Mouse (Mus musculus) myocyte (in vitro differentiated cells): ENCODE measurements around the gene Kif1b. TPM values are rescaled to one million over a fixed set of nuclear protein-coding genes. Genes with fewer than 3 reads are reported as not detected.

ENCODE experiments used
- H3K27me3 ChIP-seq: one replicate; pipeline ENCODE4 v1.6.1; 2011; ENCODE audit not compliant: control insufficient read depth, insufficient read depth, insufficient read length
- H3K36me3 ChIP-seq: one replicate; pipeline ENCODE4 v1.6.1; 2011; ENCODE audit not compliant: control insufficient read depth, insufficient read depth
- H3K4me2 ChIP-seq: one replicate; pipeline ENCODE4 v1.6.1; 2011; ENCODE audit warnings: low read depth, control low read depth
- H3K4me3 ChIP-seq: one replicate; pipeline ENCODE4 v1.5.1; 2011; ENCODE audit warnings: mild to moderate bottlenecking, control low read depth, moderate library complexity
- H3K79me2 ChIP-seq: one replicate; pipeline ENCODE4 v1.6.1; 2011; ENCODE audit not compliant: control insufficient read depth, insufficient read depth
- H3ac ChIP-seq: one replicate; pipeline ENCODE4 v1.6.1; 2011; ENCODE audit not compliant: control insufficient read depth, insufficient read length
- CEBPB ChIP-seq: IDR thresholded peaks from 2 replicates; pipeline ENCODE4 v1.6.1; 2011; ENCODE audit warnings: mild to moderate bottlenecking, moderate library complexity; ENCODE audit not compliant: poor library complexity, insufficient read depth, severe bottlenecking
- E2F4 ChIP-seq: IDR thresholded peaks from one replicate; pipeline ENCODE4 v1.6.1; 2011; ENCODE audit warnings: mild to moderate bottlenecking, control low read depth, moderate library complexity; ENCODE audit not compliant: insufficient read depth
- MAX ChIP-seq: IDR thresholded peaks from one replicate; pipeline ENCODE4 v1.6.1; 2011; ENCODE audit warnings: low read depth, mild to moderate bottlenecking, control low read depth
- MYOD1 ChIP-seq, 3 experiments: IDR thresholded peaks; one replicate each; pipeline ENCODE4 v1.6.1; 2011; ENCODE audit warnings: control low read depth in 2 of 3, low read depth in 2 of 3, mild to moderate bottlenecking in 2 of 3, moderate library complexity in 1 of 3; ENCODE audit not compliant: insufficient read length in 2 of 3, control insufficient read depth in 1 of 3
- MYOG ChIP-seq, 3 experiments: IDR thresholded peaks; one replicate each; pipeline ENCODE4 v1.6.1; 2011; ENCODE audit warnings: control low read depth in 2 of 3, low read depth in 2 of 3, mild to moderate bottlenecking in 2 of 3; ENCODE audit not compliant: insufficient read length in 2 of 3, control insufficient read depth in 1 of 3, insufficient read depth in 1 of 3
- POLR2A ChIP-seq: IDR thresholded peaks from one replicate; pipeline ENCODE4 v1.6.1; 2011; ENCODE audit warnings: low read depth, mild to moderate bottlenecking, control low read depth, moderate library complexity; ENCODE audit not compliant: insufficient read length
- POLR2AphosphoS2 ChIP-seq: IDR thresholded peaks from one replicate; pipeline ENCODE4 v1.6.1; 2011; ENCODE audit warnings: low read depth, control low read depth; ENCODE audit not compliant: insufficient read length
- REST ChIP-seq: IDR thresholded peaks from one replicate; pipeline ENCODE4 v1.6.1; 2011; ENCODE audit warnings: mild to moderate bottlenecking, control low read depth, moderate library complexity; ENCODE audit not compliant: insufficient read depth, insufficient read length
- SRF ChIP-seq: IDR thresholded peaks from one replicate; pipeline ENCODE4 v1.6.1; 2011; ENCODE audit warnings: low read depth; ENCODE audit not compliant: control insufficient read depth, insufficient read length
- TCF12 ChIP-seq: IDR thresholded peaks from one replicate; pipeline ENCODE4 v1.6.1; 2011; ENCODE audit warnings: mild to moderate bottlenecking, control low read depth; ENCODE audit not compliant: poor library complexity, insufficient read depth, severe bottlenecking
- TCF3 ChIP-seq: IDR thresholded peaks from one replicate; pipeline ENCODE4 v1.6.1; 2011; ENCODE audit warnings: low read depth, control low read depth; ENCODE audit not compliant: insufficient read length
- USF1 ChIP-seq: IDR thresholded peaks from one replicate; pipeline ENCODE4 v1.6.1; 2011; ENCODE audit warnings: low read depth, mild to moderate bottlenecking, control low read depth, moderate library complexity
- polyA plus RNA-seq: library from polyadenylated mRNA; unstranded; fragments of >200 nt; fragmentation: generic; extraction: Trizol; gene quantifications from one replicate; pipeline ENCODE4 v1.2.1, GENCODE M21; 2012; ENCODE audit warnings: missing spikeins

The Kif1b gene
- polyA plus RNA-seq, 1 experiment = 26.7 TPM

DNA sequence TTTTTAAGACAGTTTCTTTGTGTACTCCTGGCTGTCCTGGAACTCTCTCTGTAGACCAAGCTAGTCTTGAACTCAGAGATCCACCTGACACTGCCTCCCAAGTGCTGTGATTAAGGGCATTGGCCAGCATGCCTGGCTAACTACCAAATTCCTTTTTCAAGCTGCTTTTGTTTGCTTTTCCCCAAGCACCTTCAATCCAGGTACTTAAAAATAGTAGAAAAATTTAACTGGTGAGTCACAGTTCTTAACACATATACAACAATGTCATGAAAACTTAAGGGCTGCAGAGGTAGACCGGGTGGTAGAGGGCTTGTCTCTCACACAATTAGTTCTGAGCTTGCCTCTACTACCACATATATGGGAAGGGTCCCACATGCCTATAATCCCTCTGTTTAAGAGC, 58.2 kb downstream of the Kif1b start:
- peaks cover 73% of the 10 kb centered on the region for H3K36me3 ChIP-seq
- no peaks in the 10 kb centered on the region for H3K79me2 ChIP-seq
- TF ChIP-seq POLR2A (no peak), TCF3 (no peak), E2F4 (no peak), SRF (no peak), MYOG (IDR thresholded peaks at IDR 0.05; ENCODE audit: control insufficient read depth in 1 of 3, insufficient read depth in 1 of 3, insufficient read length in 2 of 3, low read depth in 2 of 3) (no peak), POLR2AphosphoS2 (no peak), USF1 (no peak), CEBPB (no peak), TCF12 (no peak), MYOD1 (IDR thresholded peaks at IDR 0.05; ENCODE audit: control insufficient read depth in 1 of 3, insufficient read length in 2 of 3, low read depth in 2 of 3) (no peak), MAX (no peak), REST (no peak)

DNA sequence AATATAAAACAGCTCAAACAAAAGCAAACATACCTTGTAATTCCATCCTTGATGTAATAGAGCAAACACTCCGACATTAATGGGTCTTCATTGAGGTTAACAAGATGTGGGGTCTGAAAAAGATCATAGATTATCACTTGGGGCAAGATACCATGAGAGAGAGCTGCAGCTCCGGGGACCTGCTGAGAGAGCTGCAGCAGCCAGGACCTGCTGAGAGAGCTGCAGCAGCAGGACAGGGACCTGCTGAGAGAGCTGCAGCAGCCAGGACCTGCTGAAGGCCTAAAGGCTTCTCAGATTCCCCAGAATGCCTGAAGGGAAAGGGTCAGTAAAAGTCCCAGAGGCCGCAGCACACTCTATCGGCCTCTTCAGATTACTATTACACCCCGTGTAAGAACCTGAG, 59.7 kb downstream of the Kif1b start:
- H3K36me3 ChIP-seq = peaks cover 74% of the 10 kb centered on the region
- no peak overlapping the region for H3ac ChIP-seq
- no peaks in the 10 kb centered on the region for H3K27me3 ChIP-seq
- H3K79me2 ChIP-seq = no peaks in the 10 kb centered on the region
- no peak overlapping the region for H3K4me2 ChIP-seq
- H3K4me3 ChIP-seq = no peak overlapping the region
- no peak for TF ChIP-seq POLR2AphosphoS2

More for the DNA sequence above, 58.2 kb downstream of the Kif1b start:
- H3K4me2 ChIP-seq = no peak overlapping the region
- no peak overlapping the region for H3K4me3 ChIP-seq
- no peak overlapping the region for H3ac ChIP-seq
- no peaks in the 10 kb centered on the region for H3K27me3 ChIP-seq

DNA sequence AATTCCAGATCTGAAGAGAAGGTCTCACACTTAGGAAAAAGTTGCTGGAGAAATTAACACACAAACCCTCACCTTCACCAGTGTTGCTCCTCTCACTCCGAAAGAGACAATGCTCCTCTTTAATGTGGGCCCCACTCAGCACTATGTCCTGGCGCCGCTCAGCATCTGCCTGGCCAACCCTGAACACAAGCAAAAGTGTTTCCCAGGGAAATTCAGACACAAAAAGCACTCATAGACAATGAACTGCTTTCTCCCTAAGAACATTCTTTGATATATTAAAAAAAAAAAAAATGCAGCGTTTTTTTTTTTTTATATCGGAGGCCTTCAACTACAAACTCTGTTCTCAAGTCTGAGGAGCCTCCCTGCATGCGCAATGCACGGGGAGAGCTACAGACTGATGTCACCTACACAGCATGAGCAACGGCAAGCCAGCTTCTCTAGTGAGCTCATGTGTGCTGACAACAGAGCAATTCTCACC, 60.3 kb downstream of the Kif1b start:
- no peak overlapping the region for H3K4me3 ChIP-seq
- H3K36me3 ChIP-seq = peaks cover 76% of the 10 kb centered on the region
- no peaks in the 10 kb centered on the region for H3K27me3 ChIP-seq
- no peak overlapping the region for H3K4me2 ChIP-seq
- TF ChIP-seq MYOG (IDR thresholded peaks at IDR 0.05; ENCODE audit: control insufficient read depth in 1 of 3, insufficient read depth in 1 of 3, insufficient read length in 2 of 3, low read depth in 2 of 3) = no peak
- TF ChIP-seq USF1 = no peak
- TF ChIP-seq REST = no peak
- TF ChIP-seq POLR2AphosphoS2 = no peak
- TF ChIP-seq MAX = no peak
- no peak for TF ChIP-seq CEBPB
- TF ChIP-seq TCF12 = no peak
- TF ChIP-seq MYOD1 (IDR thresholded peaks at IDR 0.05; ENCODE audit: control insufficient read depth in 1 of 3, insufficient read length in 2 of 3, low read depth in 2 of 3) = no peak
- no peak for TF ChIP-seq E2F4
- TF ChIP-seq SRF = no peak
- TF ChIP-seq TCF3 = no peak
- TF ChIP-seq POLR2A = no peak
- no peak overlapping the region for H3ac ChIP-seq
- H3K79me2 ChIP-seq = no peaks in the 10 kb centered on the region

- no peak overlapping the region for H3K4me2 ChIP-seq
- H3ac ChIP-seq = no peak overlapping the region
- peaks cover 79% of the 10 kb centered on the region for H3K36me3 ChIP-seq
- H3K27me3 ChIP-seq = no peaks in the 10 kb centered on the region
- no peaks in the 10 kb centered on the region for H3K79me2 ChIP-seq
- no peak overlapping the region for H3K4me3 ChIP-seq
- no peak for TF ChIP-seq MAX
- no peak for TF ChIP-seq CEBPB
- TF ChIP-seq TCF12 = no peak
- no peak for TF ChIP-seq REST
- TF ChIP-seq MYOD1 (IDR thresholded peaks at IDR 0.05; ENCODE audit: control insufficient read depth in 1 of 3, insufficient read length in 2 of 3, low read depth in 2 of 3) = no peak
- TF ChIP-seq MYOG (IDR thresholded peaks at IDR 0.05; ENCODE audit: control insufficient read depth in 1 of 3, insufficient read depth in 1 of 3, insufficient read length in 2 of 3, low read depth in 2 of 3) = no peak
Measured at GRCm38 (mm10) chr4:149246578-149247155, 60.8 kb downstream of the Kif1b start.

DNA sequence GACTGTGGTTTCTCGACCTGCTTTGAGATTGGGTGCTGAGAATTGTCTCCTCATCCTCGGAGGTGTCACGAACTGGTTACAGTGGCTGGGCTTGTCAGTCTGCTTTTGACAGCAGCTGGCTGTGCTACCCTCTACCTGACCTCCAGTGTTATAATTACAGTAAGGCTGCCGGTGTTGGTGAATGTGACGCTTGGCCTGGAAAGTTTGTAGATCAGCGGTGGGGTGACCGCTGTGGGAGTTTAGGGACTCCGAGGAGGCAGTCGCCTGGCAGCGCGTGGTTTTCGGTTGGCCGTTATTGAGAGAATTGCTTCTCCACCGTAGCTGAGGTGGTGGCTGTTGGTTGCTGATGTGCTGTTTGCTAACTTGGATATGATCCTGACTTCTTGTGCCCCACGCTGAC, 70.5 kb downstream of the Kif1b start:
- Histone ChIP-seq H3K36me3 (peaks cover 54% of the 10 kb centered on the region), H3K79me2 (no peaks in the 10 kb centered on the region), H3ac (no peak overlapping the region), H3K4me2 (no peak overlapping the region), H3K4me3 (no peak overlapping the region), H3K27me3 (no peaks in the 10 kb centered on the region)
- TF ChIP-seq MYOG (IDR thresholded peaks at IDR 0.05; ENCODE audit: control insufficient read depth in 1 of 3, insufficient read depth in 1 of 3, insufficient read length in 2 of 3, low read depth in 2 of 3) = no peak
- TF ChIP-seq MAX = no peak
- TF ChIP-seq TCF12 = no peak
- TF ChIP-seq REST = no peak
